Mouse (Mus musculus) hindlimb bud, embryonic 11.5 days (tissue): ENCODE results near the gene Gm38394.
A peak's percentile ranks its signal among the peaks of the same experiment; 100 is the strongest.

ENCODE experiments used
- DNase-seq: peaks from one replicate; pipeline ENCODE4 v3.0.0-alpha.2; 2012; ENCODE audit warnings: low read depth, low spot score; ENCODE audit errors: extremely low spot score

The Gm38394 gene

DNA sequence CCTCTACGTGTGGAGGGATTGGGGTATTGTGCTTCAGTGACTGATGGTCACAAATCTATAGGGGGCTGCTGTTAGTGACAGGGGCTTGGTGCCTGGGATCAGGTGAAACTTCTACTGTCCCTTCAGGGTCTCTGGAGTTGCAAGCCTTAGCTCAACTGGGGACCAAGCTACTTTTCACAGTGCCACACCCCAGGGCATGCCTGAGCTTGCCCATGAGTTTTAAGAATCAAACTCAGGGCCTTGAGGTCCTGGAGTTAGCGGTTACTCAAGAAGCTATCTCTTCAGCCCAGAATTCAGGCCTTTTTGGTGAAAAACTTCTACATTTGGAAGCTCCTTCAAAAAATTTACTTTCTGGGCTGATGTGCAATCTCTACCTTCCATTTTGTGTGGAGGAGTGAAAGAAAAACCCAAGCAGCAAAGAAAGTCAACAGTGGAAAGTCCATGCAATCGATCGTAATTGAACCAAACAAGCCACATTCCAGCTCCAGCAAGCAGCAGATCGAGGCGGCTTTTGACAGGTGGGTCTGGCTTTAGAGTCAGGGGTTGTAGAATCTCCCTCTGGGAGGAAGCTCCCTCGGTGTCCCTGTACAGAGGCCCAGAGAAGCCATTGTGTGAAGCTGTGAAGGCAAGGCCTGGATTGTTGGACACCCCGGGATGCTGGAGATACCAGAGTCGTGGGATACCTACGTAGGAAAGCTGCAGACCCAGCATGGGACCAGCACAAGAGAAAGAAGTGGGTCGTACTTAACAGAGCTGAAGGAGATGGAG, 3.3 kb upstream of the Gm38394 start:
- DNase-seq, result no peak

DNA sequence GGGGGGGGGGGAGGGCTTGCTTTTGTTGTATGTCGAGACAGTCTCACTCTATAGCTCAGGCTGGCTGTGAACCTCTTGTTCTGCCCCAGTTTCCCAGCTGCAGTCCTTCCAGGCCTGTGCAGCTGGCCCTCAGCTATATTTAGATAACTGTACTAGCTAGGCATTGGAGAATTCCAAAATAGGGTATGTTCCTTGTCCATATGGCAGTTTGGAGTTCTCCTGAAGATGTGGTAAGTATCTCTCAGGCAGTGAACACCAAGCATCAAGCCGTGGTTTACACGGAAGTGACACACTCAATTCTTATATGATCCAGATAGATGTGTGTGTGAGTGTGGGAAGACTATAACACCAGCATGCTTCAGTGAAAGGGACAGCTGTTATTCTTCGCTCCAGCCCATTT, 2.3 kb upstream of the Gm38394 start:
- DNase-seq, result no peak

DNA sequence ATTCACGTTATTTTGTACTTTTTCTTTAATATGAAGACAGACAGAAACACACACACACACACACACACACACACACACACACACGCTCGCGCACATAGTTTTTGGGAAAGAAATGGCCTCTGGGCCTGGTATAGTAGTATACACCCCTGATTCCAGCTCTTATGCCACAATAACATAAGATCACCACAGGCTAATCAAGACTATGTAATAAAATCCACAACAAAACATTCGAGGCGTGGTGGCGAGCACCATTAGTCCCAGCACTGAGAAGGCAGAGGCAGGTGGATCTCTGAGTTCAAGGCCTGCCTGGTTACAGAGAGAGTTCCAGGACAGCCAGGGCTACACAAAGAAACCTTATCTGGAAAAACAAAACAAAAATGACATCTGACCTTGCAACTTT, 1.8 kb upstream of the Gm38394 start:
- no peak for DNase-seq

DNA sequence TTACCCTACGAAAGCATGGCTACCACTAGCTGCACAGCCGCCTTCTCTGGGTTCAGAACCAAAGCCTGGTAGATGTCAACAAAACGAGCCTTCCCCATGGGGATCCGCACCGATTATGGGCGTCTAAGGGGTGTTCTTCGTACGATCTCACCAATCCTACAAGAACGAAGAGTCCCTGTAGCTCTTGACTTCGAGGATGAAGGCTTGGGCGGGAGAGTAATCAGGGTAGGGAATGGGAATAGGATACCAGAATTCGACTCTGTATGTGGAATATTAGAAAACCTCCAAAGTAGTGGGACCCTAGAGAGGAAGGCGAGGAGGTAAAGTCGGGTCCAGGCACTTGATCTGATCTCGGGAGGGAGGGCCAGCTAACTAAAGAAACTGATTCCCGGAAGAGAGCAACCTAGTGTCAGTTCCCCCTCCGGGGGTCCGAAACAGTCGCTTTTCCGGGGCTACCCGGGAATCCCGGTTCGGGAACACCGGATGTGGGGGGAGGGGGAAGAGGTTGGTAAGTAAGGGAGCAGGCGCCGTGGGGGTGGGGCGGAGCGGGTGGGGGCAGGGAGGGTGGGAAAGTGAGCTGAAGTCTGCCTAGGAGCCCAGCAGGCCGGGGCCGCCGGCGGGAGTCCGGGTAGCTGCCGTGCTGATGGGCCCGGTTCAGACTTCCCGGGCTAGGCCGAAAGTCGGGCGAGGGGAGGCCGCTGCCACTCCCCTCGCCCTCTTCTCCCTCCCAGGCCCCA, 484 bp downstream of the Gm38394 start, which contains the start of gene Zbed6:
Gene Zbed6 (minus strand): TSS at position 420 of the 737 bp plus-strand sequence.
- peak; percentile 6 for DNase-seq

DNA sequence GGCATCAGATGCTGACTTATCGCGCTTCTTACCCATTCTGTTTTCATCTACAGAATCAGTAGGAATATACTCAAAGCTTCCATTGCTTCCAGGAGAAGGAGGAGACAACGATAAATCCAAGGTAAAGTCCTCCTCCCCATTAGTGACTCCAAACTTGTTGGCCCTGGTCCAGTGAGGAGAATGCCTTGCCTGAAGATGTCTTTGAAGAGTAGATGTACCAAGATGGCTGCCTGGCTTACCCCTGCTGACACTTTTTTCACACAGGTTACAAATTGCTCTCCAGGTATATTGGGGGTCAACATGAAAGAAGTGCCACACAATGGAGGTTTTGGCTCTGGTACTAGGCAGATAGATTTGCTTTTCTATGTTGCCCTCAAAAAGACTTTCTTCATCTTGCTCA, 2.2 kb downstream of the Gm38394 start:
- DNase-seq, result no peak

DNA sequence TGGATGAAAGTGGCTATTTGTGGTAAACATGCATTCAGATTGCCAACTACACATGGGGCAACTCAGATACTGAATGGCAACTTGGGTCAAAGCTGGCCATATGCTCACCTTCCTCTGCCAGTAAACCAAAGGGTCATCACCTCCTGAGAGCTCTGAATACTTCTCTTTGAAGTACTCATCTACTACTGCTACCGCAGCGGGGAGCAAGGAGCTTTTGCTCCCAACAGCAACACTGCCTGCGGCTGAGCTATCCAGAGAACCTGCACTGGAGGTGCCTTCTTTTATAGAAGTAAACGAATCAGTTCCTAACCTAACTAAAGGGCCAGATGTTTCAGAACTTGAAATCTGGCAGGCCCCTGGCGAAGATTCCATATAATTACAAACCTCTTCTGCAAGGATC, 4.3 kb downstream of the Gm38394 start:
- no peak for DNase-seq

DNA sequence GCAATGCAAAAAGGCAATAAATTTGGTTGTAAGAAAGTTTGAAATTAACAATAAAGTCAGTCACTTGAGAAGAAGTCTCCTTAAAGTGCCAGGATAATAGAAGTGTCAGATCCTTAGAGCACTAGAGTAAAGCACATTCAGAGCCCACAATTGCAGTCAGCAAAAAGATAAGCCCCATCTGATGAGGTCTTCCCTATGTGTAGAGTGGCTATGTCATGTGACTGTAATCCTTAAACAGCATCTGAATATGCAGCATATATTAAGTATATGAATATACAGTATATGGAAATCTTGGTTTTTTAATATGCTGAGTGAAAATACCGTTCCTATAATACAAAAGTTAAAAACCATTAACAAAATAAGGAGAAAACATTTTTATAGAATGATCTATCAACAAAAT, 8.1 kb downstream of the Gm38394 start:
- no peak for DNase-seq

DNA sequence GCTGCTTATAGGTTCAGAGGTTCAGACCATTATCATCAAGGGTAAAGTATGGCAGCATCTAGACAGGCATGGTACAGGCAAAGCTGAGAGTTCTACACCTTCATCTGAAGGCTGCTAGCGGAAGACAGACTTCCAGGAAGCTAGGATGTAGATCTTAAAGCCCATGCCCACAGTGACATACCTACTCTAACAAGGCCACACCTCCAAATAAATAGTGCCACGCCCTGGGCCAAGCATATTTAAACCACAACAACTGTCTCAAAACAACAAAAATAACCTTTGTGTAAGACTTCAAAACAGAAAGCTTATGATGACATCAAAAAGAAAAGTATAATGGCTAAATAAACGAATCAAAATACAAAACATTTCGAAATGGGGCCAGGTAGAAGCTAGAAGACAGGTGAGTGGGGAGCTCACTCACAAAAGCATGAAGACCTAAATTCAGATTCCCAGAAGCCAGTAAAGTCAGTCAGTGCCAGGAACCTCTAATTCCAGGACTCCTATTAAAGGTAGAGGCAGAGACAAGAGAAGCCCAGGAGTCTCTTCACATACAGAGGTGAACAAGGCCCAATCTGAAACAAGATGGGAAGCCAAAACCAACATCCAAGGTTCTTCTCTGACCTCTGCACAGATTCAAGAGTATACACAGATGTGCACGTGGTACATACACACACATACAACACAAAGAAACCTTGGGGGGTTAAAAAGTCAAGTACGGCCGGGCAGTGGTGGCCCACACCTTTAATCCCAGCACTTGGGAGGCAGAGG, 10.6 kb downstream of the Gm38394 start:
- DNase-seq, result no peak

DNA sequence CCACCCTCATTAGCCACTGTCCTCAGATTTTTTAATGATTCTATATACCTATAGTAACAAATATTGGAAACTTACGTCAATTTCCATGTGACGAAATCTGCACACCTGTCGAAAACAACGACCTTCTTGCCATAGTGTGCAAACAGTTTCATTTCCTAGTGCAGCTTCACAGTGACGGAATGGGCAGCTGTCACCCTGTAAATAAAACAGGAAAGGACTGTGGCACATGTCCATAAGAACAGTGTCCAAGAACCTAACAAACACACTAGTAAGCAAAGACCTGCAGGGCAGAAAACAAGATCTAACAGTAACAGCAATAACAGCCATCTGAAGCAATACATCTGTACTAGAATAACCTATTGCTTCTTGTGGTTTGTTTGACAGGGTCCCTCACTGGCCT, 15.5 kb downstream of the Gm38394 start:
- DNase-seq, result no peak

DNA sequence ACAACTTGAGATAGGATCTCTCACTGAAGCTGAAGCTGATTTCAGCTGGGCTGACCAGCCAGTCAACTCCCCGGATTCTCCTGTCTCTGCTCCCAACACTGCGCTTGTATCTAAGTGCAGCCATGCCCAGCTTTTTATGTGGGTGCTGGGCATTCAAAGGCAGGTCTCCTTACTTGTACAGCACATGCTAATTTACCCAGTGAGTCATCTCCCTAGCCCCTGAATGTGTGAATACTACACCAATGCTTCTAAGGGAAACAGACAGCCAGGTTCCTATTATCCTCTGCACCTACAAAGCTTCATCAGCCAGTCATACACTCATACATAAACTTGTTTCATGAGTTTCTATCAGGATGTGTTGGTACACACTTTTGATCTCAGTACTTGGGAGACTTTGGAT, 20.0 kb downstream of the Gm38394 start:
- DNase-seq, result no peak

DNA sequence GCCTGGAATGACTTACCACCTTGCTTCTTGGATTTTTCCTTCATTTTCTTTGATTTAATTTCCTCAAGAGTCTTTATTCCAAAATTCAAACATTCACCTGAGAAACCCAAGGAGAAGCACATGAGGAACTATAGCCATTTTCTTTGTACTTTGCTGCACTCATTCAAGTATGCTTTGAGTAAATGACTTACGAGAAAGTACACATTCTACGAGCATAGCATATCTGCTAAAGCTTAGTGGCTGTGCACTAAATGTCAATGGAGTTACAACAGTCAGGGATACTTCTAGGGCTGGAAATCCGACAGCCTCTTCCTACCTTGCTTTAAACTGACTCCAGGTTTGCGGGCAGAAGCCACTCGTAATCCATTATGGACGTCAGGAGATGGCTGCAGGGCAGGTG, 22.6 kb downstream of the Gm38394 start:
- no peak for DNase-seq

DNA sequence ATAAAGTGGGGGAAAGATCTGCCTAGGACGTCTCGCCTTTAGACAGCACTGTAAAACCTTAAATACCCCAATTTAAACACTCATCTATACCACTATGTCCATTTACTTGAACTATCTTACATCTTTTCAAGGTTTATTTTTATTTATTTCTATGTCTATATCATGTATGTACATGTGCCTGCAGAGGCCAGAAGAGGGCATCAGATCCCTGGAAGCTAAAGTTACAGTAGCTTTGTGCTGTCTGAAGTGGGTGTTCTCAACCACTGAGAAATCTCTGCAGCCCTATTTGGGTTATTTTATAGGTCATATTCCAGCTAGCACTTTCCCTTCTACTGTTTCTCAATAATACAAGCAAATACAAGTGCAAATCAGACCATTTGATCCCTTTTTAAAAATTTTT, 28.9 kb downstream of the Gm38394 start:
- DNase-seq, result no peak

DNA sequence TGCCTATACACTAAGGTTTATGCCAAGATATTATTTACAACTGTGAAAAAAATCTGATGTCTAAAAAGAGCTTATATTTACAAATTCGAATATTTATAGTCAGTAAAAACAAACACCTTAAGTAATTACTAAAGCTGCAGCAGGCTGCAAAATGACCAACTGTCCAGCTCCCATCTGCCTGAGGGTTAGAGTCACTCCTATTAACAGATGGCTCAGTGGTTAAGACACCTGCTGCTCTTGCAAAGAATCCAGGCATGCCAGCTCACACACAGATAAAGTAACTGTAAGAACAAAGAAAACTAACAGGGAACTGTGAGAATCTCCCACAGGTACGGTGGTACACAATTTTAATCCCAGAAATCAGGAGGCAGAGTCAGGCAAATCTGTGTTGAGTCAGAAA, 36.1 kb downstream of the Gm38394 start:
- DNase-seq, result no peak

DNA sequence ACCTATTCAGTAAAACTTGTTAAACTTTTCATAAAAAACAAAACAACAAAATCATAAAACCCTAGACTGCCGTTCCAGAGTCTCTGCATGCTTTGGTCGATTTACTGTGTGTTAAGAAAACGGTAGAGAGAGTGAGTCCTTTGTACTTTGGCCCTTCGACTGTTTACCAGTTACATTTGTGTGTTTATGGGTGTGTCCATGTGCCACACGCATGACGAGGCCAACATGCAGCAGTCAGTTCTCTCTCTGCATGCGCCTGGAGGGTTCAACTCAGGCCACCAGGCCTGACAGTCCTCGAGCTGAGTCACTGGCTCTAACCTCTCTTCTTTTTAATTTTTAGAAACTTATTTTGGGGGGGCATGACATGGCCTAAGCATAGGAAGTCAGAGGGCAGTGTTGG, 42.8 kb downstream of the Gm38394 start:
- no peak for DNase-seq

DNA sequence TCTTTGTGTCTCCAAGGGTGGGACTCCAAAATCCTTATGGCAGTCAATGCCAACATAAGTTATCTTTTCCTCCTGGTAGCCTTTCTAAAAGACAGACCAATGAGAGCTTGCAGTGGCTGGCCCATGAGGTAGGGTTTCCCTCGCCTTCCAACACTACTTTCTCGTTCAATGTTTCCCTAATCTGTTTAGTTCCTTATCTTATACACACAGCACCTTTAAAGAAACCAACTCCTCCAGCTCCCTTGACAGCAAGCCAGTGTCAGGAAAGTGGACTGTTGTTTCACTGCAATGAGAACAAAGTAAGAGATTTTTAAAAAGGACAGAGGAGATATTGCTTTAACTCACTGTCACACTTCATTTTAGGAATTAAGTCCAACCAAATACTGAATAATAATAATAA, 43.2 kb downstream of the Gm38394 start:
- DNase-seq, result no peak

DNA sequence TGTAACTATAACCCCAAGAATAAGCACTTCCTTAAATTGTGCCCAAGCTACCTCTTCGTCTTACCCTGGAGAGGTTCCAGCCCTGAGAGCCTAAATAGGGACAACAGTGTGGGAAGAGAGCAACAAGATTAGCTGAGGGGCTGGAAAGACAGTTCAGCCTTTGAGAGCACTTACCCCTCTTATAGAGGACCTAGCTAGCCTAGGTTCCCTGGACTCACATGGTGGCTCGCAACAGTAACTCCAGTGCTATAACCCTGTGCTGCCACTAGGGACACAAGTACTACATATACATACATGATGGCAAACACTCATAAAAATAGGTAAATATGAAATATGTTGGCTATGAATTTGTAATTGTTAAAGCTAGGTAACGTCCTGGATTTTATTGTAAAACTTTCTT, 47.3 kb downstream of the Gm38394 start:
- no peak for DNase-seq

DNA sequence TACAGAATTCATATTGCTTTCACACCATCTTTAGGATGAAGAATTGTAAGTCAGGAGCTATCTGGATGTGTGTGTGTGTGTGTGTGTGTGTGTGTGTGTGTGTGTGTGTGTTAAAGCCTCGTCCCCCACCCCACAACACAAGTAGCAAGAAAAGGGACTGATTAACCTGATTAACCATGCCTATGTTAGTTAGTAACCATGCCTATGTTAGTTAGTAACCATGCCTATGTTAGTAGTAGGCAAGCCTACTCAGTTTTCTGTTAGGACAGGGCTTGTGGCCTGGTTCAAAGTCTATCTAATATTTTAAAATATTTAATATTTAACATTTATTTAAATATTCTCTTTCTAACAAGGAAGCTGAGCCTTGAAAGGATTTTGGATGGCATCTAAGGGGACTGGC, 49.7 kb downstream of the Gm38394 start:
- DNase-seq, result no peak

DNA sequence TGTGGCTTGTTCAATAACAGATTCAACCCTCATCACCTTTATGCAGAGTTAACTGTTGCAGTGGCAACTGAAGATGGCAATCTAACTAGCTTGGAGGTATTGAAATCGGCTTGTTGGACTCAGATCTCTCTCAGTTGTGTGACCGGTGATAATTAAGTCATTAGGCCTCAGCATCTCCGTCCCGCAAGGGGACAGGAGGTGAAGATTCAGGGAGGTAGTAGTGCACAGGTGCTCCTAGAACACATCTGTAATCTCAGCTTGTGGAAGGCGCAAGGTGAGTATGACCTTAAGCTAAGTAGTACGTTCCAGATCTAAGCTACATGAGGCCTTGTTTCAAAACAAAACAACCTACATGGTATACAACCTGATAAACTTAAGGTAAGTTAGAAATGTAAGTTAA, 50.5 kb downstream of the Gm38394 start:
- DNase-seq, result no peak

DNA sequence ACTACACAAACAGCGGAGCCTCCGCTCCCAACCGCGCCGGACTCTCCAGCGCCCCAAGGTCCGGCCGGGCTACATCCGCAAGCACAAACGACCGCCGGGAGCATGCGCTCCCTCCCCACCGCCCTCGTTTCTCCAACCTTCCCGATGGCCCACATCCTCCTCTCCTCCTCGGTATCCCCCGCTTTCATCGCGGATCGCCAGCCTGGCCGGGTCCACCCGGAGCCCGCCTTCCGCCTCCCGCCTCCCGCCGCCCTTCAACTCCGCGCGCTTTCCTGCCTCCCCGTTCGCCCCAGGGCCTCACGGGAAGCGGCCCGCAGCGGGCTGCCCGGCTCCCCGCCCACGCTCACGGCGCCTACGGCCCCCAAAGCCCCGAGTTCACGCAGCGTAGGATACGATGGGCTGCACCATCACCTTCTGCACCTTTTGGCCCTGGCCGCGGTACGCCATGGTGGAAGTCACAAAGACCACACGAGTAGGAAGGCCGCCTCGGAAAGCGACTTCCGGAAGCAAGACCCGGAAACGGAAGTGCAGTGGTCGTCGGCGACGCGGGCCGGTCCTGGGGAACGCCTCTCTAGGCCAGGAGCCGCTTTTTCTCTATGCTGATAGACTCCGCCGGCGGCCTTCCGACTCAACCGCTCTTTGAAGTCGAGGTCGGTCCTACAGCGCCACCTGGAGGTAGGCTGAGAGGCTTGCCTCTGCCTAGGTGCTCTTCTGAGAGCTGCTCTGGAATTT, 51.2 kb downstream of the Gm38394 start, which contains the start of gene Snrpe:
Gene Snrpe (minus strand): TSS at position 521 of the 732 bp plus-strand sequence.
- DNase-seq, result peak; percentile 95

DNA sequence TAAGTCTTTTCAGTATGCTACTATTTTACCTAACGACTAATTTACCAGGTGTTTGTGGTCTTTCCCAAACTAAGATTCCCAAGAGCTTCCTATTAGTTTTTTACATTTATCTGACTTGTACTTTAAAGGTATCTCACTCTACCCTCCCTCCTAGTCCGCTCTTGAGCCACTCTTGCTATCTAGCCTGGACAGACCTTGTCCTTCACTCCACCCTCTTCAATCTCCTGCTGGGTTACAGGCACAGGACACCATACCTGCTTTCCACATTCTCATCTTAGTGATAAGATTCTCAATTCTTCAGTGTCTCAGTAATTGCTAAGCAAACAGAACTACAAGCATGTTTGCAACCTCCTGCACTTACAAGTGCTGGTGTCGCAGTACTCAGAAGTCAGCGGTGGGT, 57.9 kb downstream of the Gm38394 start:
- no peak for DNase-seq
